Mouse (Mus musculus) ovary, postnatal 10 days (tissue): ENCODE results near the gene Svs5.
"Not testable (repeated sequence)": the region's sequence is repeated elsewhere in the genome, so short reads cannot be mapped to it uniquely, and the experiment has no call there.

ENCODE experiments used
- DNase-seq: peaks from one replicate; pipeline ENCODE4 v3.0.0; 2022; ENCODE audit warnings: low spot score

Svs5 gene

GRCm38 (mm10) chr2:164332440-164332839, at the start of gene Svs5:
Gene Svs5, plus strand, starts transcription at chr2:164332740.
- DNase-seq: not testable (repeated sequence)

- DNase-seq: not testable (repeated sequence)
Measured at GRCm38 (mm10) chr2:164288968-164289367, 43.6 kb upstream of the Svs5 start, which contains the start of gene Svs3a. Gene Svs3a, plus strand, starts transcription at chr2:164289268.

DNA sequence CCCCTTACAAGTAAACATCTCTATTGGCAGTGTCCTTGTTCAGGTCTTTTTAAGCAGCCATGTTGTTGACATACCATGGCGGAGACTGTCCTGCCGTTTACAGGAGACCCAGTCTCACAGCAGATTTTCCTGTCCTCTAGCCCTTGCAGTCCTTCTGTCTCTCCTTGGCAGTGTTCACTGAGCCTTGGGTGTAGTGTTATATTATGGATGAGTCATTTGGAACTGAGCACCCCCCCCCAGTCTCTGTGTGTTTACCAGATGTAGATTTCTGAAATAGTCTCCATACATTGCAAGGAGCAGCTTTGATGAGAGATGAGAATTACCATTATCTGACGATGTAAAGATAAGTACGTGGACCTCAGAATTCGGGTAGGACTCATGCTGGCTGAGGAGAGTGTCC, 19.9 kb upstream of the Svs5 start:
- DNase-seq: no peak

DNA sequence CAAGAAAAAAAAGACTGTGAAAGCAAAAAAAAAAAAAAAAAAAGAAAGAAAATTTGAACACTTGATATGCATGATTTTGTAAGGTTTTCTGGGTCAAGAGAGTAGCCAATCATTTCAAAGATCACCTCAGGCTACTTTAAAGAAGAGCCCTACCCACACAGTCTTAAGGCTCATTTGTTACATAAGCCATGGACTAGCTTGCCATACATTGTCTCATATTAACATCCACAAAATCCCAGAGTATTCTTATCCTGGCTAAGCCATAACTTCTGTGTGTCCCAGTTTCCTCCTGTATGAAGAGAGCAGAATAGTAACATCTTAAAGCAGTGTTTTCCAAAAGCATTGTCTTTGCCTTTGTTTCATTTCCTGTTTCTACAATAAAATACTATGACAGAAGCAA, 17.1 kb upstream of the Svs5 start:
- DNase-seq: not testable (repeated sequence)

DNA sequence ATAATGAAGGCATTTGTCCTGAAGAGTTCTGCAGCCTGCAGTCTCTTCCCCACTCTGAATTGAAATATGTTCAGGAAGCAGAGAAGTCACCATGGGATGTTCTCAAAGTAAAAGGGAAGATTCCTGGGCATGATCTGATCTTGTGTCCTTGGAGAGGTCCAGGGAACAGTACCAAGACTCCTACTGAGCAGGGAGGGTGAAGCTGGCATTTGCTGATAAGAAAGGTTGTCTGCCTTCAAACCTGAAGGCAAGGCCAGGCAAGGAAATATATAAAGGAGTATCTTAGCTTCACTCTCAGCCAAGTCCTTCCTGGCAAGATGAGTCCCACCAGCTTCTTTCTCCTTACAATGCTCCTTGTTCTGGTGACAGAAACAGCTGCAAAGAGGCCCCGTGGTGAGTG, 16.1 kb upstream of the Svs5 start, which contains the start of gene Svs6:
TSS of gene Svs6 (plus strand) at position 301 of the 400 bp plus-strand sequence.
- not testable (repeated sequence) for DNase-seq

DNA sequence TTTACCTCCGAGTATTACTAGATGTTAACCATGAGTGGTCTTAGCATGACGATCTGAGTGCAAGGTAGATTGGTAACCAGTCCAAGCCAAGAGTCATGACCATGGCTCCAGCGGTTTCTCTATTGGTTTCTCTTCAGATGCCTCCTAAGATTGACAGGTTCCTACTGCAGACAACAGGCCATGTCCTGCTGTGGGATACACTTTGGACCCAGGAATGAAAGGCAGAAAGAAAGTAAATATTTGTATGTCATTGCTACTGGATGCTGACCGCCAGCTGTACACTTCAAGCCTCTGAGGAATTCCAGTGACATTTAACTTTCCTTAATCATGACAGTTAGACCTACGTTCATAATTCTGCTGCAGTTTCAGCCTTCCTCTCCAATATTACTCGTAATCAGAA, 11.6 kb upstream of the Svs5 start:
- no peak for DNase-seq

DNA sequence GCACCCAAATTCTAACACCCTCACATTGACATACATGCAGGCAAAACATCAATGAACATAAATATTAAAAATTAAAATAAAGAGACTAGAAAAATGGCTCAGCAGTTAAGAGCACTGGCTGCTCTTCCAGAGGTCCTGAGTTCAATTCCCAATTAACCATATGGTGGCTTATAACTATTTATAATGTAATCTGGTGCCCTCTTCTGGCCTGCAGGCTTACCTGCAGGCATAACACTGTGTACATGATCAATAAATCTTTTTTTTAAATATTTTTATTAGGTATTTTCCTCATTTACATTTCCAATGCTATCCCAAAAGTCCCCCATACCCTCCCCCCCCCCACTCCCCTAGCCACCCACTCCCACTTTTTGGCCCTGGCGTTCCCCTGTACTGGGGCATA, 11.2 kb downstream of the Svs5 start:
- not testable (repeated sequence) for DNase-seq

DNA sequence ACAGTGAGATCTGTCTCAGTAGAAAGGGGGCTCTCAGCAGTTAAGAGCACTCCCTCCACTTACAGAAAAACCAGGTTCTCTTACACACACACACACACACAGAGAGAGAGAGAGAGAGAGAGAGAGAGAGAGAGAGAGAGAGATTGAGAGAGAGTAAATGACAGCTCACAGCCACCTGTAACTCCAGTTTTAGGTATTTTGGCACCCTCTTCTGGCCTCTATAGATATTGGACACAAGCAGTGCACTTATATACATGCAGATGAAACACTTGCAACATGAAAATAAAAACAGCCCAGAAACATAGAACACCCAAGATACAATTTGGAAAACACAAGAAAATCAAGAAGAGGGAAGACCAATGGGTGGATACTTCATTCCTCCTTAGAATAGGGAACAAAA, 15.2 kb downstream of the Svs5 start:
- DNase-seq: not testable (repeated sequence)

DNA sequence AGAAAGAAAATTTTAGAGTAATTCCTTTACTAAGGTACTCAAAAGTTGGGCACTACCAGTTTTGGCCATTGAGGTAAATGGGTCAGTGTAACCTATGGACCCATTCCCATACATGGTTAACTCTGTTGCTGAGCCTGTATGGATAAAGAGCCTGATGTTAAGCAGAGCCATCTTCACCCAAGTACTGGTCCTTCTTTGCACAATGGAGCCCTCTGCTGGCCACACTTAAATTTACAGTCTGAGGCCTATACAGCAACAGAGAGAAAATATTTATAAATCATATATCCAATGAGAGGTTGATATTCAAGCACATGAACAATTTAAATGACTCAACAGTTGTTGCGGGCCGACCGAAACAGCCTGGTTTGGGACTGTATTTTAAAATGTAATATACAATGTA, 16.4 kb downstream of the Svs5 start:
- DNase-seq: no peak

DNA sequence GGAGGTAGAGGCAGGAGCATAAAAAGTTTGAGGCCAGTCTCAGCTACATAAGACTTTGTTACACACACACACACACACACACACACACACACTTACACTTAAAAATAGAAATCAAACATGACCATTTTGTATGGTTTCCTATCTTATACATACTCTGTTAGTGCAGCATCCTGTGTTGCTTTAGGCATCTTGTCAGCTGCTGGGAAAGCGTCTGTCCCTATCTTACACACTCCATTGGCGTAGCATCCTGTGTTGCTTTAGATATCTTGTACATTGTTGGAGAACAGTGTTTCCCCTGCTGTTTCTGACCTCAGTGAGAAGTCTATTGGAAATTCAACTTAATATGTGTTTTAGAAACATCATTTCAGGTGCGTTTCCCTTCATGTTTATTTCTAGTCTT, 20.2 kb downstream of the Svs5 start:
- DNase-seq: no peak

GRCm38 (mm10) chr2:164353356-164353755, 20.8 kb downstream of the Svs5 start:
- DNase-seq: no peak

GRCm38 (mm10) chr2:164356177-164356967, 23.8 kb downstream of the Svs5 start:
- DNase-seq: no peak

- DNase-seq: no peak
Measured at GRCm38 (mm10) chr2:164358373-164358772, 25.8 kb downstream of the Svs5 start.

DNA sequence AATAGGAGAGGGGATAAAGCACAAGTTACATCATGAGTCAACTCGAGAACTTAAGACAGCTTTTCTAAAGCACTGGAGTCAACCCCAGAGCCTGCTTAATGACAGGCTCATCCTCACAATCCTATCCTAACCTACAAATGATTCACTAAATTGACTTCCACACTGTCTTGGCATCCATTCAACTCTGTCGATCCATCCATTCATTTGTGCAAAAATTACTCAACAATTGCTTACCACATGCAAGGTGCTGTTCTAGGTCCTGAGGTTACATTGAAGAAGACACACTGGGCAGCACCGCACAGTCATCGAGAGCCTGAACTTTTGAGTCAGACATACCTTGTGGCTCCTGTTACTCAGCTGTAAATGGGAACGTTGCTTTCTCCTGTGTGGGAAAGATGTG, 26.5 kb downstream of the Svs5 start:
- DNase-seq: no peak

GRCm38 (mm10) chr2:164359668-164360067, 27.1 kb downstream of the Svs5 start:
- DNase-seq: no peak

DNA sequence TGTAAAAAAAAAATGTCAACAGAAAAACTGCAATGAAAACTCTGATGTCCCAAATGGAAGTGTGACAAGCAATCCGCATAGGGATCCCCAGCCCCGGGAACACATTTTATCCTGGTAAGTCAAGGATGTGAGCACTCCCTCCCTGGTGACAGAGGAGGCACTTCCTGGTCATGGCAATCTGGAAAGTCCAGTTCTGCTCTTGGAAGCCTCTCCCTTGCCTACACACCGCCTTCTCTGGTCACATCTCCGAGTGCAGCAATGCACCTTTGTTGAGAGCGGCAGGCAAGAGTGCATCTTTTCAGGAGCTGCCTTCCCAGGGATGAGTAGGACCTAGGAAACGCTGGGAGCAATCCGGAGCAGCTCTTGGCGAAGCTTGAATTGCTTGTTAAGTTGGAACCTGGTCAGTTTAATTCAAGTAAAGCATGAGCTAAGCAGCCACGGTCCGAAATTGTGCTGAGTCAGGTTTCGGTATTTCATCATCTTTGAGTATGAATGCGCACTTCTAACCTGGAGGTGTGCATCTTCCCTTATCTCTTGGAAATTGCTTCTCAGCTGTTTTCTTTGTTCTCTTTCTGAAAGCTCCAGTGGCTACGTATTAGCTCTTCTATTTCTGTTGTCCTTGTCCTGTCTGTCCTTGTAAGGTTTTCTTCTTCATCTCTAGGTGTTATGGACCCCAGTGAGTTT, 28.6 kb downstream of the Svs5 start:
- no peak for DNase-seq

GRCm38 (mm10) chr2:164366947-164367346, 34.4 kb downstream of the Svs5 start:
- no peak for DNase-seq

DNA sequence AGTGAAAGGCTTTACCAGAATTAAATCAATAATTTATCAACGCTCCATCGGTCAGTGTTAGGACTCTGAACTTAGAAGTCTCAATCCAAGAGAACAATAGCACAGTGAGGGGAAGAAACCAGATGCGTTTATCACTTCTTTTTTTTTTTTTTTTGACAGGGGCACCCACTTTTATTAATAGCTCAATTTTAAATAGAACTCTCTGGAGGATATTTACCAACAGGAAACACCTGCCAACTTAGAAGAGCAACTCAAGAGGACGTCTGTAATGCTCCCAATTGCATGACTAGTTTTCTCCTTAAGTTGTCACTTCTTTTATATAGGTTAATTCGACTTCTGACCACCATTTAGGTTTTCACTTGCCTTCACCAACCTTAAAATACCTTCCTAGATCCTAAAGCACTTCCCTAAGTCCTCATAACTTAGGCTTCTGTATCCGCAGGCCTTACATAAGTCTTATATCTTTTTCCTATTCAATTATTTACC, 36.1 kb downstream of the Svs5 start:
- no peak for DNase-seq

- DNase-seq: no peak
Measured at GRCm38 (mm10) chr2:164371371-164371770, 38.8 kb downstream of the Svs5 start.

- no peak for DNase-seq
Measured at GRCm38 (mm10) chr2:164372408-164373053, 40.0 kb downstream of the Svs5 start.

DNA sequence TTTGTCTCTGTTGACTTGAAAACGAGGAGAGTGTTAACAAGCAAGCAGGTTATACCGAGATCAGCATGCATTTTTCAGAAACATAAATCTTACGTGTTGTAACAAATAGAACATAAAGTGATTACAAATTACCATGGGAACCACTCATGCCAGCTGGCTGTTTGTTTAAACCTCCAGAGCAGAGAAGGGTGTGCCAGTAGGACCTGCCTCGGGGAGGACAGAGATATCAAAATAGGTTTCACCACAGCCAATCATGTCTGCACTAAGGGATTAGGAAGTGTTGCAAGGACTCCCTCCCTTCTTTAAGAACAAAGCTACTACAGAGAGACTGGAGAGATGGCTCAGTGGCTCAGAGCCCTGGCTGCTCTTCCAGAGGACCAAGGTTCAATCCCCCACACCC, 40.6 kb downstream of the Svs5 start:
- DNase-seq: no peak
